Mouse (Mus musculus) spleen, adult 2 months (tissue): ENCODE measurements around the gene BC005537.

Experiments
- CTCF ChIP-seq: fragments of 200-500 bp; IDR thresholded peaks from 2 replicates; pipeline ENCODE4 v1.5.1; 2011; ENCODE audit warnings: mild to moderate bottlenecking, inconsistent platforms; ENCODE audit not compliant: insufficient read depth, insufficient read length, insufficient replicate concordance; ENCODE audit errors: extremely low read depth
- POLR2A ChIP-seq: fragments of 200-500 bp; IDR thresholded peaks from 2 replicates; pipeline ENCODE4 v1.6.1; 2011; ENCODE audit warnings: low read depth, low read length, inconsistent platforms

GRCm38 (mm10) chr13:24760351-24760870, 41.0 kb upstream of the BC005537 start:
- TF ChIP-seq CTCF (no peak), POLR2A (no peak)
